Mouse (Mus musculus): ENCODE data around the gene Trp63.
A peak's percentile ranks its signal among the peaks of the same experiment; 100 is the strongest.
"Not testable (repeated sequence)": the region's sequence is repeated elsewhere in the genome, so short reads cannot be mapped to it uniquely, and the experiment has no call there.

The Trp63 gene

DNA sequence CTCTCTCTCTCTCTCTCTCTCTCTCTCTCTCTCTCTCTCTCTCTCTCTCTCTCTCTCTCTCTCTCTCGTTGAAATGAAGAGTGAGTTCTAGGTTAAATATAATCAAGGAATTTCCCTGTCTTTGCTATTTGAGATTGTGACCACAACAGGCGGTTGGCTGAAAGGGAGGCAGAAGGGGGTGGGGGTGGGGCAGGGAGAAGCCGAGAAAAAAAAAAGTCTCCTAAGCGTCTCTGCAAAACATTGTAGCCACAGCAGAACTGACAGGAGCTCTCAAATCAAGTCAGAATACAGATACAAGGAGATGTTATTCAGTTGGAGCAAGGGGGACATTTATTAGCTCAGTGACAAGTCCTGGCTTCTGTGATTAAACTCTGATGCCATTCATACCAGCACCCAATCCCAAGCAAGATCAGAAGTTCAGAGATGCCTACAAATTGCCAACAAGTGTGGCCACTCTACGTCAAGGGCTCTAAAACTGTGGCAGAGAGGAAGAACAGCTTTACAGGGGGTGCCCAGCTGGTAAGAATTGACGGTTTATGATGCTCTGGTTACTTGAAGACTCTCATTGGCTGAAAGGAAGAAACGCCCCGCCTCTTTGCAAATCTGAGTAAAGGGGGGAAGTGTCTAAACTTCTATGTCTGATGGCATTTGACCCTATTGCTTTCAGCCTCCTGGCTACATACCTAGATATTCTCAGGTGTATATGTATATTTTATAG, at the start of gene Trp63:
Trp63 (plus strand) TSS at position 233 of the 718 bp plus-strand sequence.
- DNase-seq (ENCODE audit: low read depth, low spot score): peak; percentile 72

DNA sequence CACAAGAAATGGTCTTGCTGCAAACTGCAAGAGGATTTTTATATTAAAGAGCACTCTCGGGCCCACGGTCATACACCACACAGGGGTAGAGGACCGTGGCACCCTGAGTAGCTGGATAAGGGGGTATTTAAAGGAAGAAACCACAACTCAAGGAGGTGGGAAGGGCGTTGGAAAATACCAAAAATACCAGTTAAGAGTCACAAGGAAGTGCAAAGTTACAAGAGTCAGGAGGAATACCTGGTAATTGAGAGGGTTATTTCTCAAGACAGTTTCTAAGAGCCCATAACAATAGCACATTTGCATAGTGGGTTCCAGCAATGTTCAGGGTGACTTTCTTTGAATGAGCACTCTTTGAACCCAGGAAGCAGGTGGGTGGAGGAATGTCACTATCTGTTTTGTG, 38.8 kb upstream of the Trp63 start:
- not testable (repeated sequence) for DNase-seq (ENCODE audit: low read depth, low spot score)

DNA sequence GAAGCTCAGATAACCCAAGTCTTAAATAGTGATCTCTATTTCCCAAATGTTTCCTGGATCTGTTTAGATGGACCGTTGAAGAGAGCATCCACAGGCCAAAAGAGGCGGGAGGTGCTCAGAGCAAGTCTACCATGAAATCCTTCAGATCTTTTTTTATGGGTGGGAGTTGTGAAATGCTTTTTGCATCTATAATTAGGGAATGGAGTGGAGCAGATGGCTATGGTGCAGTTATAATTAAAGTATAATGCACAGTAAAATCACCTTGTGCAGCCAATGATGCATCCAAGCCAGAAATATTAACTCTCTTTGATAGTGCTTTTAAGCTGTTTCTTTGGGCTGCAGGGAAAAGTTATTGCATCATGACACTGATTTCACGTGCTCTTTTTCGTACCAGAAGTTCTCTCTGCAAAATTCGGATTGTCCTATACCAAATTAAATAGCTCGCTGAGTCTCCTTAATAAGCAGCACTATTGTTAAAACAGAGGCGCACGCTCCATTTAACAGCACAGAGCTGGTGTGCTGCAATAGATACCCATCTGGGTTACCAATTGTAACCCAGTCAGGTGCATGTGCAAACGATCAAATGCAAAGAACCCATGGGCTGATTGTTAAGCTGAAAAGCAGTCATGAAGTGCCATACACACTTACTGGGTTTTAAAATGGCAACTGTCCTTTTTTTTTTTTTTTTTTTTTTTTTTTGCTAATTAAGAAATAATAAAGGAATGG, 22.9 kb upstream of the Trp63 start:
- no peak for DNase-seq (ENCODE audit: low read depth, low spot score)

DNA sequence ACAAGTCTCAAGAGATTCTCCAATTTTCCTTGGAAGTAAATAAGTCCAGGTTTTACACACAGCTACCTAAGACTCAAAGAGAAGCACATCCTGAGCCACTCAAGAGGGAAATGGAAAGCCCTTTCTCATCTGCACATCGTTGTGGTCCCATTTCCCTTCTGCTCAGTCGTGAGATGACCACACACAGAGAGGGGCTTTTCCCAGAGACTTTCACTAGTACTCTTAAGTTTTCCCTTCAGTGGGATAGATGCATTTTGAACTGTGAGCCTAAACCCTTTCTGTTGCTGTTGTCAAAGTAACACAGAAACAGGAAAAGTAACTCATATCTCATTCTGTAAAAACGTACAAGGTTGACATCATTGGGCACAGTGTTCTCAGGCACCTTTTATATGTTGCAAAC, 20.4 kb upstream of the Trp63 start:
- no peak for DNase-seq (ENCODE audit: low read depth, low spot score)

DNA sequence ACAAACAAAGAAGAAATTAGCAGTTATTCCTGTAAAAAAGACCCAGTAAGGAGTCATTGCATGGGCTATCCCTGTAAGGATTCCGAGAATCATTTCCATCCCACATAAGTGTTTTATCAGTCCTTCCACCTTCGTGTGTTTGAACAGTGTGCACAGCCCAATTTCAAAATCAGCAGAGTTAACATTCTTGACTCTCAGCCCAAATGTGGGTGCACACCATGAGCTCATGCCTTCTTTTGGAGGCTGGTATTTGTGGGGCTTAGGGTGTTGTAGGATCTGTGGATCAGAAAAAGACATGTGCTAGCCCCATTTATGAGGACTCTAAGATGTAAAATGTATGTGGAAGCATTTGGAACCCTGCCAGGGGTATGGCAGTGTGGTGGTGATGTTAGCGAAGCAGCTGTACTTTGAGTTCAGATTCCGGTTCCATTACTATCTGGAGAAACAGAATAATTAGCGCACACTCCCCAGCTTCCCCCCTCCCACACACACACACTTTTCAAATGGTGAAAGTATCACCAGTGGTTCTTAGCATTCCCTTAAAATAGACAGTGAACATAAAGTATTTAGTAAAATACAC, 9.6 kb upstream of the Trp63 start:
- DNase-seq (ENCODE audit: low read depth, low spot score): no peak

DNA sequence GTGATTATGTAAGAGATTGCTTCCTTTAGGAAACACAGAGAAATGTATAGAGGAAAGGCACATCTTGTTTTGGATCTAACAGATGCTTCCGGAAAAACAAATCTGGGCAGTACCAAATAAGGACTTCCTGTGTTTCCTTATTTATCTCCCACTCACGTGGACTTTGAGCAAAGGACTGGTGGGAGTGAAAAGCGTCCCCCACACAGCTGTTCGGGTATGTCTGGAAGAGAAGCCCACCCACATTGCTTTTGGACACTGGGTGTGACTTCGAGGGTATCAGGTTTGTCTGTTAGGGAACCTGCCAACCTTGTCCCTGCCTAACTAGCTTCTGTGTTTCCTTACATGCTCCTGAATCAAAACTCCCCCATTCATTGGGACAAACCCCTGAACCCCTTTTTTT, 3.2 kb upstream of the Trp63 start:
- no peak for DNase-seq (ENCODE audit: low read depth, low spot score)

DNA sequence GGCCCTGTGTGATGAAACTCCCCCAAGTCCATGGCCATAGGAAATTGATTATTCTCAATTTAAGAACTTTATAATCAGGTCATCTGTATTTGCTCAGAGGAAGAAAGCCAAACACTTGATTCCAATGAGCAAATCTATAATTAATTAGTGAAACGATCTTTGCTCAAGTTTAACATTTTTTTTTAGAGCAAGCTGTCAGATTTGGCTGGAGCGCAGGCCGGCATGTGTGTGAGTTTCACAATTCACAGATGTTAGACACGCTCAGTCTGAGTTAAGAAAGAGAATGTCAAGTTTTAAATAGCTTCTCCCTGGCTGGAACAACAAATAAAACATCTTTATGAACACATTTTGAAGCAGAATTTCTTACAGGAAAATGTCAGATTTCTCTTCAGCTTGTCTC, 1.0 kb upstream of the Trp63 start:
- peak; percentile 18 for DNase-seq (ENCODE audit: low read depth, low spot score)

DNA sequence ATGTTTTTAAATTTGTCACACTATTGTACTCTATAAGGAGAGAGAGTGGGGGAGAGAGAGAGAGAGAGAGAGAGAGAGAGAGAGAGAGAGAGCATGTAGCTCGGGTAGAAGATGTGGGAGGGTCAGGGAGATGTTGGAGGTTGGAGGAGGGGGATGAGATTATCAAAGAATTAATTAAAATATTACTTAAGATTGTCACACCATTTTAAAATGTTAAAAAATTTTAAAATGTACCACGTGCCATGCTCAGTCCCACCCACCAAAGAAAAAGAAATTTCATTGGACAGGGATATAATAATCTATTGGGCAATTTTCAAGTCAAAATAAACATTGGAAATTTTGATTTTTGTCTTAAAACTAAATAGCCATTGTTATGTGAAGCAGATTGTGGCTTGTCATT, 1.0 kb downstream of the Trp63 start:
- no peak for DNase-seq (ENCODE audit: low read depth, low spot score)

DNA sequence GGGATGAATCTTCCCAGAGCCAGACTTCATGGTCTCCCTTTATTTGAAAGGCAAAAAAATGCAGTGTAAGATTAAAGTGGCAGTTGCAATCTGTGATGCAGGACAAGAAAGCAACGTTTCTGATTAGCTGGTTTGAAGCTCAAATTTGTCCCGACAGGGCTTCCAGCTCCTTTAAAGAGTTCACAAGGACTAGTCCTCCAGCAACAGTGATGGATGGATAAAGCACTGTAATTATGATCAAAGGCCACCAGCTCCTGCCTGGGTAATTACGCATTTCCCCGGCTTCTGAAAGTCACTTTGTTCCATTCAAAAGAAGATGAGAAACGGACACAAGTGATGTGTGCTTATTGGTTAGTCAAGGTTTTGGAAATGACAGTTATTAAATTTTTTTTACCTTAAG, 7.0 kb downstream of the Trp63 start:
- DNase-seq (ENCODE audit: low read depth, low spot score): no peak

DNA sequence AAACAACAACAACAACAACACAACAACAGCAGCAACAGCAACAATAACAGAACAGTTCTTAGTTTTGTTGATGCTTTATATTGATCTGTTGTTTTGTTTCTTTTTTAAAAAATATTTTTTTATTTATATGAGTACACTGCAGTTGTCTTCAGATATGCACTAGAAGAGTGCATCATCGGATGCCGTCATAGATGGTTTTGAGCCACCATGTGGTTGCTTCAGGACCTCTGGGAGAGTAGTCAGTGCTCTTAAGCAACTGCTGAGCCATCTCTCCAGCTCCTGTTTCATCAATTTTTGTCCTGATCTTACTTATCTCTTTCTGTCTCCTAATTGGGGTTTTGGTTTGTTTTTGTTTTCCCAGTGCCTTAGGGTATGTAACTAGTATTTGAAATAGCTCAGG, 17.7 kb downstream of the Trp63 start:
- DNase-seq (ENCODE audit: low read depth, low spot score): no peak

DNA sequence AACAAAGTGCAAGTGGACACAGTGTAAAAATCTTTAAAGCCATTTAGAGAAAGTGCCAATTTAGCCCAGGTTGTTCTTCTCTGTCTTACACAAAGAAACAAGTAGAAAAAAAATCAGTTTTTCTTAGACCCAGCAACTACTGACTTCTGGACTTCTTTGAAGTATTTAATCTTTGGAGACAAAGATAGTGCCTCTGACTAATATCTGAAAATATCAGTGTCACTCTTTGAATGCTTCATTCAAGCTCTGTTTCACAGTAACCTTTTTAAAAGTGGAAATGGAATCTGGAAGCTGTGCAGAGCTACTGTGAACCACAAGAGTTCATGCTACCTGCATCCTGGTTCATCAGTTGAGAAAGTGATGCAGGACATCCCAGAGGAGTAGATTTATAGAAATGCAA, 22.7 kb downstream of the Trp63 start:
- DNase-seq (ENCODE audit: low read depth, low spot score): no peak

DNA sequence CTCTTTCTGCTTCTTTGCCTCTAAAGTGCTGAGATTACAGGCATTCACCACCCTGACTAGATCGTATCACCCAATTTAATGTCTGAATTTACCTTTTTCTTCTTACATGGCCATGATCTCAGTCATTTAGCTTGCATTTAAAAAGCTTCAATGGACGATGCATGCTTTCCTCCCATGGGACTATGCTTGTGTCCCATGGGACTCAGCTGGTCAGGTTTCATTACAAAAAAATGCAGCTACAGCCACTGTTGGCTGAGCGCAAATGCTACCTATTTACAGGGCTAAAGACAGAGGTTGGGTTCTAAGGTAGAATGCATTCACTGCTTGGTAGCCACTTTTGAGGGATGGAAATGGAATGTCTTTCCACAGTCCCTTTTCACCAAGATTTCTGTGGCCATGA, 32.2 kb downstream of the Trp63 start:
- no peak for DNase-seq (ENCODE audit: low read depth, low spot score)

DNA sequence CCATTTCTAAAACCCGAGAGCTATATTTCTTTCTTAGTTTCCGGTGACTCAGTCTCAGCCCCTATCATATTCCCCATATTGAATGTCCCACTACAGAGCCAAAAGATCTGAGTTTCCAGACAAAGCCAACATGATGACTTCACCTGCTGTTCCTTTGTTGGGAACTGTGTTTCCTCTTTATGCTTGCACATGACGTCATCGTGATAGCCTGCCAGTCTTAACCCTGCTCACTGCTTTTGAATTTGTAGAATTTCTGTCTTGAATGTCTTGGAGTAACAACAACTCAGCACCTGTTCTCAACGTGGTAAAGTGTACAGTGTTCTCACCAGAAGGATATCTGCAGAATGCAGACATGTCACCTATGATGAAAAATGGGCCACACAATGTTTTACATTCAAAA, 39.6 kb downstream of the Trp63 start:
- DNase-seq (ENCODE audit: low read depth, low spot score): no peak

DNA sequence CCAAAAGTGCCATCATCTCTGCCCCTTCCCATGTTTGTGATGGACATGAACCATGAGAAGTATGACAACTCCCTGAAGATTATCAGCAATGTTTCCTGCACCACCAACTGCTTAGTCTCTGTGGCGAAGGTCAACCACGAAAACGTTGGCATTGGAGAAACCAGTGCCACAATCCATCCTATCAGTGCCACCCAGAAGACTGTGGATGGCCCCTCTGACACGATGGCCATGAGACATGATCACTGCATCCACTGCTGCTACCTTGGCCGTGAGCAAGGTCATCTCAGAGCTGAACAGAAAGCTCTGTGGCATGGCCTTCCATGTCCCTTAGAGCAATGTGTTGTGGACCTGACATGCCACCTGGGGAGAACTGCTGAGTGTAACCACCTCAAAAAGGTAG, 43.4 kb downstream of the Trp63 start:
- DNase-seq (ENCODE audit: low read depth, low spot score): no peak

DNA sequence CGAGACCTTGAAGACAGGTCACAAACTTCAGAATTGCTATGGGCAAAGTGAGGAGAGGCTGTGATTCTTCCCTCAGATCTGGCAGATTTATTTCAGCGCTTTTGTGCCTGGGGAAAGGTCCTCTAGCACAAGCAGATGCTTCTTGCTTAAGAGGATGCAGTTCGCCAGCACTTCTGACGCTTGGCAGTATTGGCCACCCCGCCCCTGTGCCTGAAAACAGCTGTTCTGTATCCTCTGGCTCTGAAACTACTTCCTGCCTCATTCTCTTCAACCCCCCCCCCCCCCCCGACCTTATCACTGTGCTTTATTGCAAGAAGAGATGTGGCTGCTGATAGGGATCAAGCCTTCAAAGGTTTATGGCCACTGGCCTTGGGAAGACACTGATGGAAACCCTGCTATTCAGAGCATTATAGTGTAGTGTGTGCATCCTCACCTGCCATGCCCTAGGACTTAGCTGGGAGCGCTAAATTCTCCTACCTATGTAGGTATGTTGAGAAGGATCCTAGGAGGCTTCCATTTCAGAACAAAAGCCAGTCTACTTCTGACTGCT, 44.5 kb downstream of the Trp63 start:
- peak; percentile 62 for DNase-seq (ENCODE audit: low read depth, low spot score)

DNA sequence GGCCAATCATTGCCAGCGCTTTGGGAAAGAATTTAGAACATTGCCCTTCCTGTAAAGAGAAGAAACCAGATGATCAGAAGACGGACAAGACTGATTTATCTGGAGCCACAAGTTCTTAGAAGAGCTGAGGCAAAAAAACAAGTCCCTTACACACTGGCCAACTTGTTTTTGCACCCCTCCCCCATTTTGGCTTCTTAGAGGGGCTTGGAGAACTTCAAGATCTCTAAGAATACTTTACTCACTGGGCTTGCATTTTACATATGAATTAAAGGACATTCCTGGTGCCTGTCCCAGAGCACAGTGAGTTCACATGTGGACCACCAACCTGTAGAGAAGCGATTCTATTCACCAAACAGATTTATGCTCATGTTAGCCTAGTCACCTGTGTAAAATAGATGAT, 53.3 kb downstream of the Trp63 start:
- no peak for DNase-seq (ENCODE audit: low read depth, low spot score)

DNA sequence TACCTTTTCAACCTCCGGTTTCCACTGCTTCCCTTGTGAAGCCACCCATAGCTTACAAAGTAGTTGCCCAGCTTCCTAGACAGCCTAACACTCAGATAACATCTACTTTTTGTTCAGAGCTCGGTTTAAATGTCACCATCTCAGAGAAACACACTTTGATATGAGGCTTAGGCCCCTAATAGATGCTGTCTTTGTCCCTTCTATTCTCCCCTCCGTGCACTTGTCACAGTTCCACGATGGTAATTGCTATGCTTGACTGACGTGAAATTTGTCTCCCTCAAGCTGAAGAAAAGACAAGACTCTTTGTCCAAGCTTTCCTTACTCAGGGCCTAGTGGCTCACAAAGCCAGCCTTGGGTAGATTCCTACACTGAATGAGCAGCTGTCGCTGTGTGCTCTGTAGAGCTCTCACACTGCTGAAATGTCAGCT, 54.1 kb downstream of the Trp63 start:
- DNase-seq (ENCODE audit: low read depth, low spot score): no peak

DNA sequence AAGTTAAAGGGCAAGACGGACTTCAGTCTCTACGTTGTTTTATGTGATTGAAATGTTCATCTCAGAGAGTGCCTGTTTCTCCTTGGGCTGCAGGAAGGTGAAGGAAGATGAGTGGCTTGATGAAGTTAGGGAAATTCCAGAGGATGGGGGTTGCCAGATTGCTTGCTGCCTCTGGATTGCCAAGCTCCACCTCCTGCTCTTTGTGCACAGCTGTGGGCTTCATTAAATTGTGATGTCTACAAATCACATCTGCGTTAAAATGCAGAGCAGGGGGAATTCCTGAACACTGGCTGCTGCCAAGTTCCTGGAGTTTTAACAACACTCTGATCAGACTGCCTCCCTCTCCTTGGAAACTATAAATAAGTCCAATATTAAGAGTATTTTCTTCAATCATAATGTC, 63.2 kb downstream of the Trp63 start:
- DNase-seq (ENCODE audit: low read depth, low spot score): peak; percentile 57

DNA sequence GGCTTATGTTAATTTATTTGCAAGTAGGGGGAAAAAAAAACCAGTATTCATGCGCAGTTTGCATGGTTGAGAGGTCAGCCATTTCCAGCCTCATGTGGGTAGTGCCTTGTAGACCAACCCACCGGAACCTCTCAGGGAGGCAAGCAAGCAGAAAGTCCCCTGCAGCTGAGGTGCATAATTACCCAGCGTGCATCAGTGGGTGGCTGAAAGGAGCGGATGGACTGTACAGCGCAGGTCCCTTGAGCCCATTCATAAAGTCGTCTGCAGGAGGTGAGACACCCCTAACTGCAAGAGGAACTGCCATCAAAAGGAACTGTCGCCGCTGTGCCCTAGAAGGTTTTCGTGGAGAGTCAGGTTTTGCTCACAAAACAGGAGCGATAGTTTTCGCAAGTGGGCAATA, 68.3 kb downstream of the Trp63 start:
- DNase-seq (ENCODE audit: low read depth, low spot score): no peak

DNA sequence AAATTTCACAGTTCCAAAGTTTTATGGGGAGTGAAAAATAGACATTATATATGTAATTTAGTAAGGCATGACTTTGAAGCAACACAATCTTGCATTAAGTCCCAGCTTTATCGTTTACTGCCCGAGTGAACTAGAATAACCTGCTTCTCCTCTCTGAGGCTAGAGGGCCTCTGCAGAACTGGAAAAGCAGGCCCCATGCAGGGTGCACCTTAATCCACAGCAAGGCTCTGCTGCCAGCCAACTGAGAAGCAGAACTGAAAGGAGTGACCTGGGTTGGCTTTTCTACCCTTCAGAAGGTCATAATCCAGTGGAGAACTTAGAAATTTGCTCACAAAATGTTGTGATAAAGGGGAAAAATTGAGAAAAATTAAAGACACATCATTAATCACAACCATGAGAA, 74.5 kb downstream of the Trp63 start:
- no peak for DNase-seq (ENCODE audit: low read depth, low spot score)

DNA sequence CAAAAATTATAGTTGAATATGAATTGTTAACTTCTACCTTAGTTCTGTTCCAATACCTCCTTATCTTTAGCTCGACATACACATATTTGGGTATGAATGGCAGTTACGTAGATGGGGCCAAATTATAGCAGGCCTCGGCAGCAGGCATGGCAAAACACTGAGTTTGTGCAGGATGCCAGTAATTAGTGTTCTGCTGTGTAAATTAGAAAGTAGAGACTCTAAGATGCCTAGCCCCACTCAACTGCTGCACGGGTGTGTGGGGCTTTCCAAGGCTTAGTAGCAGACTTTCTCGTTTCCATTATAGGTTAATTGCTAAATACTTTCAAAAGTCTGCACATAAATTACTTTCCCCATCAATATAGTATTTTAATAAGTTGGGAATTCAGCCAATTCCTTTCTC, 82.0 kb downstream of the Trp63 start:
- DNase-seq (ENCODE audit: low read depth, low spot score): no peak

DNA sequence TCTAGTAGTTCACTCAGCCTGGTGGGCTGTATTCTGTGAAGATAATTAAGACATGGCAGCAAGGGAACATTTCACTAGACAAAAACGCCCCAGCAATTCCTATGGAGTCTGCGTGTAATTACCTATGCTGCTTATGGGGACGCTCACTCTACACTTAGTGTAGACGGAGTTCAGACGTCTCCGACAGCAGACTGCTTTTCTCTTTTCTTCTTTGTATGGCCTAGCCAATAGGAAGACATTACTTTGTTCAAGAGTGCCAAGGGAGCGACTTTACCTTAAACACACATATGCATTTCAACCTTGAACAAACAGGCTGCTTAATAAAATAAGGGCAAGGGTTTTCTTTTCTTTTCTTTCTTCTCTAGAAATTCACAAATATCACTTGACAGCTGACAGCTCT, 91.0 kb downstream of the Trp63 start:
- DNase-seq (ENCODE audit: low read depth, low spot score): no peak

DNA sequence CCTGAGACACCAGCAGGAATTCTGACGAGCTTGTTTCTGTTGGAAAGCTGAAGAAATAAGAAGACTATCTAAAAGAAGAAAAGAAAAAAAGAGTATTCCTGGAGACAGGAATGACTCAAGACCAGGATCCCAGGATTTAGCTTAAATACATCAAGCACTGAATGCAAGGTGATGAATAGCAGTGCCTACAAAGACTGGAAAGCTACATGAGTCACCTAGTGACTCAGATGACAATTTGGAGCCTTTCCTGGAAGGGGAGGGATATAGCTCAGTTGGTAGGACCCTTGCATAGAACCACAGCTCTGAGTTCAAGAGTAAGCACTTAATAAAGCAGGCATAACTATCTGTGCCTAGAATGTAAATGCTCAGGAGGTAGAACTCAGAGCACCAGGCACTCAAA, 93.9 kb downstream of the Trp63 start:
- DNase-seq (ENCODE audit: low read depth, low spot score): no peak

All from skeletal muscle tissue, adult 2 months (tissue).